Mouse (Mus musculus) kidney, adult 18-20 months (tissue): ENCODE measurements at regions not wholly inside any gene's neighbourhood (a gene's known extent, or its start where the extent isn't known, plus 50 kb on each side); places are given as distances from the start of the nearest gene placed in this dataset.

Source experiments
- DNase-seq: peaks from one replicate; pipeline ENCODE4 v3.0.0; 2021

- peak; percentile 5 for DNase-seq
These were observed 126.9 kb upstream of the A230072I06Rik start for GRCm38 (mm10) chr8:12151679-12152078.

GRCm38 (mm10) chr8:12152825-12153224 is 125.8 kb upstream of the A230072I06Rik start:
- DNase-seq: no peak

GRCm38 (mm10) chr8:12156893-12157292 is 121.7 kb upstream of the A230072I06Rik start:
- no peak for DNase-seq

- no peak for DNase-seq
These were observed 120.4 kb upstream of the A230072I06Rik start for GRCm38 (mm10) chr8:12158188-12158587.

- peak; percentile 14 for DNase-seq
These were observed 115.5 kb upstream of the A230072I06Rik start for GRCm38 (mm10) chr8:12162921-12163705.

GRCm38 (mm10) chr8:12165487-12166152 is 113.0 kb upstream of the A230072I06Rik start:
- DNase-seq: no peak

GRCm38 (mm10) chr8:12171788-12172187 is 106.8 kb upstream of the A230072I06Rik start:
- DNase-seq: no peak

- DNase-seq: no peak
These were observed 103.1 kb upstream of the A230072I06Rik start for GRCm38 (mm10) chr8:12175496-12175895.

- DNase-seq: no peak
These were observed 94.0 kb upstream of the A230072I06Rik start for GRCm38 (mm10) chr8:12184666-12185065.

- DNase-seq: no peak
These were observed 91.3 kb upstream of the A230072I06Rik start for GRCm38 (mm10) chr8:12187366-12187765.

- DNase-seq: peak; percentile 39
These were observed 90.2 kb upstream of the A230072I06Rik start for GRCm38 (mm10) chr8:12188451-12188850.

GRCm38 (mm10) chr8:12188960-12189359 is 89.7 kb upstream of the A230072I06Rik start:
- no peak for DNase-seq

GRCm38 (mm10) chr8:12192006-12192405 is 86.6 kb upstream of the A230072I06Rik start:
- DNase-seq: peak; percentile 5

- DNase-seq: no peak
These were observed 72.7 kb upstream of the A230072I06Rik start for GRCm38 (mm10) chr8:12205909-12206308.

- no peak for DNase-seq
These were observed 71.2 kb upstream of the A230072I06Rik start for GRCm38 (mm10) chr8:12207412-12207811.

- DNase-seq: no peak
These were observed 64.8 kb upstream of the A230072I06Rik start for GRCm38 (mm10) chr8:12213774-12214173.

GRCm38 (mm10) chr8:12214205-12215019 is 64.2 kb upstream of the A230072I06Rik start:
- no peak for DNase-seq

GRCm38 (mm10) chr8:12221506-12221905 is 57.1 kb upstream of the A230072I06Rik start:
- peak; percentile 81 for DNase-seq

GRCm38 (mm10) chr8:12223376-12223775 is 55.2 kb upstream of the A230072I06Rik start:
- no peak for DNase-seq
